Mouse (Mus musculus) midbrain, embryonic 10.5 days (tissue): ENCODE data around the gene Zbtb46. TPM values are rescaled to one million over a fixed set of nuclear protein-coding genes. Genes with fewer than 3 reads are reported as not detected.
A peak's percentile ranks its signal among the peaks of the same experiment; 100 is the strongest.

Experiments
- DNase-seq: peaks from one replicate; pipeline ENCODE4 v3.0.0-alpha.2; 2017; ENCODE audit warnings: low spot score
- H3K27ac ChIP-seq: fragments of 300-500 bp; sonication (generic); replicated peaks from 2 replicates; pipeline ENCODE4 v1.5.1; 2016; ENCODE audit warnings: mild to moderate bottlenecking
- H3K27me3 ChIP-seq: fragments of 300-500 bp; sonication (generic); 2 replicates; pipeline ENCODE4 v1.6.1; 2016; ENCODE audit warnings: low read depth, mild to moderate bottlenecking; ENCODE audit not compliant: poor library complexity, severe bottlenecking
- H3K36me3 ChIP-seq: fragments of 300-500 bp; sonication (generic); 2 replicates; pipeline ENCODE4 v1.6.1; 2016; ENCODE audit warnings: mild to moderate bottlenecking, moderate library complexity
- H3K4me1 ChIP-seq: fragments of 300-500 bp; sonication (generic); 2 replicates; pipeline ENCODE4 v1.6.1; 2016
- H3K4me3 ChIP-seq: fragments of 300-500 bp; sonication (generic); 2 replicates; pipeline ENCODE4 v1.5.1; 2016; ENCODE audit warnings: mild to moderate bottlenecking, moderate library complexity
- H3K9me3 ChIP-seq: fragments of 300-500 bp; sonication (generic); replicated peaks from 2 replicates; pipeline ENCODE4 v1.6.1; 2016; ENCODE audit warnings: mild to moderate bottlenecking
- WGBS: fragments of 180-500 bp; shearing (Covaris S2); methylation state at CpG from one replicate; pipeline ENCODE4 v1.1.7; 2016; 5-methylcytosine and 5-hydroxymethylcytosine counted together
- polyA plus RNA-seq: library from polyadenylated mRNA; unstranded; fragments of >200 nt; fragmentation: Nextera tagmentation; extraction: Ambion mirVana; gene quantifications from 2 replicates; pipeline ENCODE4 v1.2.1, GENCODE M21; 2016

The Zbtb46 gene
- polyA plus RNA-seq, 1 experiment from 2014 or later: 16.8 TPM

GRCm38 (mm10) chr2:181419359-181419758 lies 39.9 kb downstream of the Zbtb46 start:
- Histone ChIP-seq H3K9me3 (no peaks in the 10 kb centered on the region), H3K4me1 (no peaks in the 10 kb centered on the region), H3K36me3 (peaks cover 26% of the 10 kb centered on the region), H3K4me3 (no peak overlapping the region), H3K27me3 (no peaks in the 10 kb centered on the region), H3K27ac (no peak overlapping the region)
- 87% methylated on average over 7 of the region's 7 CpGs for WGBS
- DNase-seq: no peak

GRCm38 (mm10) chr2:181415945-181416344 lies 43.3 kb downstream of the Zbtb46 start:
- Histone ChIP-seq H3K27me3 (no peaks in the 10 kb centered on the region), H3K36me3 (peaks cover 5% of the 10 kb centered on the region; the same call in 1 of the 2 replicates), H3K9me3 (no peaks in the 10 kb centered on the region), H3K4me3 (no peak overlapping the region), H3K4me1 (peaks cover 2% of the 10 kb centered on the region), H3K27ac (no peak overlapping the region)
- no peak for DNase-seq
- WGBS: 79% methylated on average over 3 of the region's 3 CpGs

GRCm38 (mm10) chr2:181413141-181413540 lies 46.1 kb downstream of the Zbtb46 start:
- 74% methylated on average over 2 of the region's 2 CpGs for WGBS
- Histone ChIP-seq H3K4me3 (no peak overlapping the region), H3K36me3 (peaks cover 5% of the 10 kb centered on the region), H3K27me3 (no peaks in the 10 kb centered on the region), H3K9me3 (no peaks in the 10 kb centered on the region), H3K27ac (no peak overlapping the region), H3K4me1 (peaks cover 6% of the 10 kb centered on the region)
- no peak for DNase-seq

- peak overlapping the region; percentile 69 for H3K27ac ChIP-seq
- no peaks in the 10 kb centered on the region for H3K27me3 ChIP-seq
- H3K4me3 ChIP-seq: no peak overlapping the region
- H3K9me3 ChIP-seq: no peaks in the 10 kb centered on the region
- peaks cover 6% of the 10 kb centered on the region for H3K4me1 ChIP-seq
- peaks cover 17% of the 10 kb centered on the region for H3K36me3 ChIP-seq
- 47% methylated on average over 4 of the region's 4 CpGs for WGBS
- peak; percentile 65 for DNase-seq
Measured at GRCm38 (mm10) chr2:181410760-181411473, 48.3 kb downstream of the Zbtb46 start.

GRCm38 (mm10) chr2:181409643-181410042 lies 49.6 kb downstream of the Zbtb46 start:
- WGBS: 88% methylated on average over 7 of the region's 7 CpGs
- no peak for DNase-seq

GRCm38 (mm10) chr2:181403722-181404121 lies 55.5 kb downstream of the Zbtb46 start:
- 90% methylated on average over 3 of the region's 3 CpGs for WGBS
- Histone ChIP-seq H3K4me1 (peaks cover 6% of the 10 kb centered on the region; the same call in 1 of the 2 replicates), H3K4me3 (no peak overlapping the region), H3K27me3 (no peaks in the 10 kb centered on the region), H3K36me3 (peaks cover 19% of the 10 kb centered on the region), H3K9me3 (no peaks in the 10 kb centered on the region), H3K27ac (no peak overlapping the region)
- DNase-seq: no peak

More at GRCm38 (mm10) chr2:181409643-181410042, 49.6 kb downstream of the Zbtb46 start:
- H3K27ac ChIP-seq: no peak overlapping the region
- peaks cover 21% of the 10 kb centered on the region for H3K36me3 ChIP-seq
- no peaks in the 10 kb centered on the region for H3K27me3 ChIP-seq
- H3K4me1 ChIP-seq: peaks cover 6% of the 10 kb centered on the region
- H3K9me3 ChIP-seq: no peaks in the 10 kb centered on the region
- H3K4me3 ChIP-seq: no peak overlapping the region

- no peak overlapping the region for H3K27ac ChIP-seq
- no peak for DNase-seq
- H3K27me3 ChIP-seq: no peaks in the 10 kb centered on the region
- WGBS: 28% methylated on average over 1 of the region's 1 CpGs
- no peak overlapping the region for H3K4me3 ChIP-seq
- H3K4me1 ChIP-seq: peaks cover 6% of the 10 kb centered on the region; the same call in 1 of the 2 replicates
- peaks cover 9% of the 10 kb centered on the region for H3K36me3 ChIP-seq
- H3K9me3 ChIP-seq: no peaks in the 10 kb centered on the region
Measured at GRCm38 (mm10) chr2:181401497-181401896, 57.7 kb downstream of the Zbtb46 start.

- no peak for DNase-seq
- no peak overlapping the region for H3K4me3 ChIP-seq
- H3K4me1 ChIP-seq: peaks cover 6% of the 10 kb centered on the region; the same call in 1 of the 2 replicates
- no peaks in the 10 kb centered on the region for H3K27me3 ChIP-seq
- peaks cover 17% of the 10 kb centered on the region for H3K36me3 ChIP-seq
- no peak overlapping the region for H3K27ac ChIP-seq
- 87% methylated on average over 5 of the region's 5 CpGs for WGBS
- H3K9me3 ChIP-seq: no peaks in the 10 kb centered on the region
Measured at GRCm38 (mm10) chr2:181397207-181397761, 61.9 kb downstream of the Zbtb46 start.

GRCm38 (mm10) chr2:181394086-181394485 lies 65.1 kb downstream of the Zbtb46 start:
- DNase-seq: no peak
- 92% methylated on average over 3 of the region's 3 CpGs for WGBS
- no peaks in the 10 kb centered on the region for H3K9me3 ChIP-seq
- H3K27me3 ChIP-seq: no peaks in the 10 kb centered on the region
- no peaks in the 10 kb centered on the region for H3K4me1 ChIP-seq
- H3K4me3 ChIP-seq: no peak overlapping the region
- H3K27ac ChIP-seq: no peak overlapping the region
- peaks cover 43% of the 10 kb centered on the region for H3K36me3 ChIP-seq

- WGBS: 23% methylated on average over 4 of the region's 4 CpGs
- no peak overlapping the region for H3K27ac ChIP-seq
- peak; percentile 78 for DNase-seq
- peaks cover 46% of the 10 kb centered on the region for H3K36me3 ChIP-seq
- no peaks in the 10 kb centered on the region for H3K27me3 ChIP-seq
- H3K4me1 ChIP-seq: no peaks in the 10 kb centered on the region
- no peak overlapping the region for H3K4me3 ChIP-seq
- no peaks in the 10 kb centered on the region for H3K9me3 ChIP-seq
Measured at GRCm38 (mm10) chr2:181392600-181393213, 66.5 kb downstream of the Zbtb46 start.

- H3K9me3 ChIP-seq: no peaks in the 10 kb centered on the region
- H3K4me3 ChIP-seq: no peak overlapping the region
- no peak overlapping the region for H3K27ac ChIP-seq
- peaks cover 58% of the 10 kb centered on the region for H3K36me3 ChIP-seq
- H3K4me1 ChIP-seq: no peaks in the 10 kb centered on the region
- 76% methylated on average over 2 of the region's 2 CpGs for WGBS
- no peak for DNase-seq
- H3K27me3 ChIP-seq: no peaks in the 10 kb centered on the region
Measured at GRCm38 (mm10) chr2:181391541-181391940, 67.7 kb downstream of the Zbtb46 start.

GRCm38 (mm10) chr2:181391022-181391421 lies 68.2 kb downstream of the Zbtb46 start:
- no peak overlapping the region for H3K27ac ChIP-seq
- DNase-seq: no peak
- no peaks in the 10 kb centered on the region for H3K4me1 ChIP-seq
- 91% methylated on average over 15 of the region's 15 CpGs for WGBS
- peaks cover 63% of the 10 kb centered on the region for H3K36me3 ChIP-seq
- H3K4me3 ChIP-seq: no peak overlapping the region
- no peaks in the 10 kb centered on the region for H3K27me3 ChIP-seq
- no peaks in the 10 kb centered on the region for H3K9me3 ChIP-seq
